Mouse (Mus musculus): ENCODE measurements around the gene T. TPM values are rescaled to one million over a fixed set of nuclear protein-coding genes. Genes with fewer than 3 reads are reported as not detected.

Gene T
- total RNA-seq, 1 experiment from 2014 or later = not detected

DNA sequence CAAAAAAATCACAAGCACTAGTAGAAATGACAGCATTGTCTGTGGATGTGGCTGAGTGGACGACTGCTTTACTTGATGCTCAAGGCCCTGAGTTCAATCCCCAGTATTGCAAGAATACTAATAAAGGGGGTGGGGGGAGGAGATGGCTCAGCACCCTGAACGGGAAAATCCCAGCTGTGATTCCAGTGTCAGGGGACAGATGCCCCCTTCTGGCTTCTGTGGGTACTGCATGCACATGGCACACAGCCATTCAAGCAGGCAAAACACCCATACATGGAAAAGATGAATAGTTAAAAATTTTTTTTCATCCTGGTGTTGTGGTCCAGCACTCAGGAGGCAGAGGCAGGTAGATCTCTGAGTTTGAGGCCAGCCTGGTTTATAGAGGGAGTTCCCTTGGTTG lies 10.9 kb upstream of the T start:
- ATAC-seq (replicated peaks in 1 of 2; ENCODE audit: insufficient read depth in 1 of 2, low FRiP score in 2 of 2, low TSS enrichment in 1 of 2, low read depth in 1 of 2, poor library complexity in 2 of 2, severe bottlenecking in 2 of 2) = no peak

DNA sequence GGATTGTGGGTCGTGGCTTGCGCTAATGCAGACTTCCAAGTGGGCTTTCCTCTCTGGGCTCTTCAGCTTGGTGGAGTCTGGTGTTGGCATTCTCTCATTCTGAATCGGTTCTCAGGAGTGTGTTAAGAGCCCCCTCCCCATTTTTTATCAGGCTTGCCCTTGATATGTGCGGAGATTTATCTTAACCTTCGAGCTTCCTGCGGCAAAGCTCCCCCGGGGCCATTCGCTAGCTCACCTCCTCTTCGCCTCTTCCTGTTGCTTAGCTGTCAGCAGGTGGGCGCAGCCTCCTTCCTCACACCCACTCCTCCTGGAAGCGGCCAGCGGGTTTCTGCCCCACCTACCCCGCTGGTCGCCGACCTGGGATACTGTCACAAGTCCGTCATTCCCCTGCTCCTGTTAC lies 4.8 kb upstream of the T start:
- ATAC-seq (replicated peaks in 1 of 2; ENCODE audit: insufficient read depth in 1 of 2, low FRiP score in 2 of 2, low TSS enrichment in 1 of 2, low read depth in 1 of 2, poor library complexity in 2 of 2, severe bottlenecking in 2 of 2) = 0 out of 4 replicates have a peak, but pooled peaks of 1 of the 2 experiments have one; percentile 20

DNA sequence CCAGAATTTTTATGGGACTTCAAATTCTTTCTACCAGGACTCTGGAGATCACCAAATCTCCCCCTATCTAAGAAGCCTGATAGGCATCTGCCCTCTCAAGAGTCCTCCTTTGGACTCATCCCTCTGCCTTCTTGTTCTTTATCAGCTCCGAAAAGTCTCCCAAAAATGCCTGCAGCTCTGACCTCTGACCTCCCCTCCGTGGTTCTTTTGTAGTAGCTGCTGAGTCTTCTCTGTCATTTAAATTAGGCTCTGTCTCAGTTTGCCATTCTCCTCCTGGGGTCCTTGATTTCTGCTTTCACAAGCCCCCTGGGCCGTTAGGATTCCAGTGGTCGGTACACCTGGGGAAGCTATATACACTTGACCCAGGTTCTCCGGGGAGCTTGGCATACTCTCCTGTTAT lies 4.3 kb upstream of the T start:
- ATAC-seq (replicated peaks in 1 of 2; ENCODE audit: insufficient read depth in 1 of 2, low FRiP score in 2 of 2, low TSS enrichment in 1 of 2, low read depth in 1 of 2, poor library complexity in 2 of 2, severe bottlenecking in 2 of 2) = no peak

DNA sequence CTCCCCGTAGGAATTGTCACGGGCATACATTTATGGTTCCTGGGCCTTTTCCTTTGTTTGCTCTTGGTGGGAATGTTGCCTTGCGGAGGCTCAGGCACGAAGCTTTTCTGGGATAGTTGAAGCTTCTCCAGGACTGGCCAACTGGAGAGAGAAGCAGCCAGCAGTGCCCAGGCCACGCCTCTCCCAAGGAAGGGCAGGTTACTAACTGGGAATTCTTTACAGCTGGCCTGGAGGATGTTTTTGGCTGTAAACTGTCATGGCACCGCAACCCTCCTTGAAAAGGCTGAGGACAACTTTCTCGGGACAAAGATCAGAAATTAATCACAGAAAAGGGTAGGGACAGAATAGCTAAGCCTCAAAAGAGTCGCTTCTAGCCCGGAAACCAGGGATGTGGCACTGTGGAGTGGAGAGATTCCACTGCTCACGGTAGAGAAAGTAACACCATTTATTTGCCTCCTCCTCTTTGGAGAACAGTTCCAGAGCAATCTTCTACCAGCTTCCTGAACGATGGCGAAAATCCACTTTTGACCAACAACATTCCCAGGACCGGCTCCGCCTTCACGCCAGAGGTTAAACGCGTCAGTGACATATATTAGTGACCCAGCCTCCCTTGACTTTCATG lies 1.9 kb upstream of the T start:
- no peak for ATAC-seq (replicated peaks in 1 of 2; ENCODE audit: insufficient read depth in 1 of 2, low FRiP score in 2 of 2, low TSS enrichment in 1 of 2, low read depth in 1 of 2, poor library complexity in 2 of 2, severe bottlenecking in 2 of 2)

DNA sequence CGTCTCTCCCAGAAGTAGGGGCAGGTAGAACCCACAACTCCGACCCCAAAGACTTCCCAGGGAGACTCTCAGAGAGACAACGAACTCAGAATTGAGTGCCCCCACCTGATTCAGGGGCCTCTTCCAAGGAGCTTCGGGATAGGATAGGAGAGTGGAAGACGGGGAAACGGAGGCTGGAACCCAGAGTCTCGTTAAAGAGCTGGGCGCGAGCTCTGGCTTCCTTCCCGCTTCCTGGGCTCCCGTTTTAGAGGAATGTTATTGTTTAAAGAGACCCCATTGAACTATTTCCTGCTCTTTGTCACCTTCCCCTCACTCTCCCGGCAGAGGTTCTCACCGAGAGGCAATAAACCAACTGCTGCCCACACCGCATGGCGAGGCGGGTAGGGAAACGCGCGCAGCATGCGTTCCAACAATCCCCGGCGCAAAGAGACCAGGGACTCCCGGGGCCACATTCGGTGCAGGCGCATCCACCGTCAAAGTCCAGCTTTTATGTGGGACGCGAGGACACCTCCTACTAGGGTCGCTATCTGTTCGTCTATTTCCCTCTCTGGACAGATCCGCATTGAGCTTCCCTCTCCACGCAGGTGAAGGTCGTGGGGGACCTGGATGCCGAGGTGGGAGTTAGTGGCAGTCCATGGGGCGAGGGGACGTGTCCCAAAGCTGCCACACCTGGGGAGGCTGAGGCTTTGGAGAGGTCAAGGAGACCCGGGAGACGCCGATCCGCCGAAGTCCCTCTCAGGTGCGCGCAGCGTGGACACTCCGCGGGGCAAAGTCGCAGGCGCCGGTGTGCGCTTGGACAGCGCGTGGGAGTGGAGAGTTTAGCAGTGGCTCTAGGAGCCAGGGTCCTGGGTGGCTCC lies 874 bp upstream of the T start:
- ATAC-seq (replicated peaks in 1 of 2; ENCODE audit: insufficient read depth in 1 of 2, low FRiP score in 2 of 2, low TSS enrichment in 1 of 2, low read depth in 1 of 2, poor library complexity in 2 of 2, severe bottlenecking in 2 of 2) = no peak

DNA sequence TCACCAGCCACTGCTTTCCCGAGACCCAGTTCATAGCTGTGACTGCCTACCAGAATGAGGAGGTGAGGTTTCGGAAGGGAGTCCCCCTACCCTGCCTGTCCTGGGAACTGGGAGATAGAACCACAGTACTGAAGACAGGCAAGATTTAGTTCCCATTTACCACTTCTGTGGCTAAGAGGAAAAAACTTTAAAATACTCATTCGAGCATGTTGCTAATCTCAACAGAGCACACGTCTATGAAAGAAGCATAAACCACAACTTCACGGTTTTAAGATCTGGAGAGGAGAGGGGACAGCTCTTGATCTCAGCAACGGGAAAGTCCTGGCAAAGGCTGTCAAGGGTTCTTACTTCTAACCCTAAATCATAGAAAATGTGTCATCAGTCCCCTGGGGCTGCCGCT lies 2.0 kb downstream of the T start:
- peak; percentile 18 to 53; a peak in 2 of 4 replicates for ATAC-seq (replicated peaks in 1 of 2; ENCODE audit: insufficient read depth in 1 of 2, low FRiP score in 2 of 2, low TSS enrichment in 1 of 2, low read depth in 1 of 2, poor library complexity in 2 of 2, severe bottlenecking in 2 of 2)

DNA sequence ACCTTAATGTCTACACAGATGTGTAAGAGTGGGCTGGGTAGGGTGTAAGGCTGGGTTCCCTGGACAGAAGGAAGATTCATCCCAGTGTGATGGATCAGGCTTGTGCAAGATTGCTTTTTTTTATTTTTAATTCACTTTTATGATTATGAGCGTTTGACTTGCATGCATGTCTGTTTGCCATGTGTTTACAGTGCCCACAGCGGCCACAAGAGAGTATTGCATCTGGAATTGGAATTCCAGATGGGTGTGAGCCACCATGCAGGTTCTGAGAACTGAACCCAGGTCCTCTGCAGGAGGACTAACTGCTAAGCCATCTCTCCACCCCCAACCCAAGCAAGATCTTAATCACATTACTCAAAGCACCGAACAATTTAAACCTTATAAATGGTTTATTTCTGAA lies 9.8 kb downstream of the T start:
- ATAC-seq (replicated peaks in 1 of 2; ENCODE audit: insufficient read depth in 1 of 2, low FRiP score in 2 of 2, low TSS enrichment in 1 of 2, low read depth in 1 of 2, poor library complexity in 2 of 2, severe bottlenecking in 2 of 2) = peak in 1 of 2 experiments; percentile 22; a peak in 1 of 4 replicates

DNA sequence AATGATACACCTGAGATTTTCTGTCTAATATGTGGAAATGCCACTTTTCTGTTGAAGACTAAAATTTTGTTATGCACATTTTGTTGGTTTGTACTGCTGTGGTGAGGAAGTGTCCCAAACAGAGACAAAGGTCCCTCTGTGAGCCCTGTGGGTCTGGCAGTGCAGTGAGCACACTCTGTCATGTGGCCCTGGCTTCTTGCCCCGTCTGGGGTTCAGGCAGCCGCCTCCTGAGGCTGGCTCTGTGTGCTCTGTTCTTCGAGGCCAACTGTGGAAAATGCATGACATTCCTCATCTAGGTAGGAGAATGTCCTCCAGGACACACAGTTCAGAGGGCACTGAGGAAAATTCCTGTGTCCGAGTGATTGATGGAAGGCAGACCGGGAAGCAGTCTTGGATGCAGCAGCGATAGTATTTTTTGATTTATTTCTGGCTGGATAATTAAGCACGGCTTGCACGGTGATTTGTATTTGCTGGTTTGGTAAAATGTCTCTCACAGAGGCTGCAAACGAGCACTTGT lies 13.5 kb downstream of the T start:
- no peak for ATAC-seq (replicated peaks in 1 of 2; ENCODE audit: insufficient read depth in 1 of 2, low FRiP score in 2 of 2, low TSS enrichment in 1 of 2, low read depth in 1 of 2, poor library complexity in 2 of 2, severe bottlenecking in 2 of 2)

DNA sequence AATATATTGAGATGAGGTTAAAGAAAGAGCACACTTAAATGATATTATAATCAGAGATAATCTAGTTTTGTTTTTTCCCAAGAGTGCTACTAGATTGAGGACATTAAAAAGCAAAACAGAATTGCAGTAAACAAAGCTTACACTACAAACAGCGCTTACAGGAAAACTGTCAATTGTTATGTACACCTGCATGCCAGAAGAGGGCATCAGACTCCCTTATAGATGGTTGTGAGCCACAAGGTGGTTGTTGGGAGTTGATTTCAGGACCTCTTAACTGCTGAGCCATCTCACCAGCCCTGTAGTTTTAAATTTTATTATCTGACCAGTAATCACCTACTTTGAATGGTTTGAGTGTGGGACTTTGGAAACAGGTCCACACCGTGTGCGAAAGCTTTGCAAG lies 14.1 kb downstream of the T start:
- no peak for ATAC-seq (replicated peaks in 1 of 2; ENCODE audit: insufficient read depth in 1 of 2, low FRiP score in 2 of 2, low TSS enrichment in 1 of 2, low read depth in 1 of 2, poor library complexity in 2 of 2, severe bottlenecking in 2 of 2)

DNA sequence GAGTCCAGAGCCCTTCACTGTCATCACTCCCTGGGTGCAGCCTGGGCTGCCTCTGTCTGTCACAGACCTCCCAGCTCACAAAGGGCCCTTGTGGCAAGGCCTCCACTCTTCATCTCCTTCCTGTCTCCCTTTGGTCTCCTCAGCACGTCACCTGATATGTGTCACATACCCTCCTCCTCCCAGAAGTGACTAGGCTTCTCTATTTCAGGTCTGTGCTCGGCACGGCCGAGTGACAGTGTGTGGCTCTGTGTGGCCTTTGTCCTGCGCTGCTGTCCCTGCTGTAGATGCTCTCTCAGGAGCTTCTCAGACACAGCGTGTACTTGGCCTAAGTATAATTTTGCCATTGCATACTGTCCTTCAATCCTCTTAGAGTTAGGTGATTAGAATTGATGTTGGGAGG lies 21.0 kb downstream of the T start:
- ATAC-seq (replicated peaks in 1 of 2; ENCODE audit: insufficient read depth in 1 of 2, low FRiP score in 2 of 2, low TSS enrichment in 1 of 2, low read depth in 1 of 2, poor library complexity in 2 of 2, severe bottlenecking in 2 of 2) = peak; percentile 53 to 56; a peak in 3 of 4 replicates

DNA sequence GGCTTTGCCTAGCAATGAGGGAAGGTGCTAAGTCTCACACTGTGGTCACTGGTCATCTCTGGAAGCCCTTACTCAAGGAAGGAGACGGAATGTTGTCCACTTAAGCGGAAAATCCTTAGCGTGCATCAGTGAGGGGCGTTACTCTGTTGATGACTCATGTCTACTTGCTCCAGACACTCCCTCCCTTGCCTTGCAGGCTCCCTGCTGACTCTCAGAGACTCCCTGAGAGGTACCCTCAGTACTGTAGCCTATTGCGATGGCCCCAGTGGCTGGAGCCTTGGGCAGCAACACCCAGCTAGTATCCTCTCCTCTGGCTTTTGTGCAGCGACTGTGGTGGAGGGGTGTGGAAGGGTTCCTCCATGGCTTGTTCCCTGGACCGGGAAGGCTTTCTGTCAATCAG lies 21.4 kb downstream of the T start:
- no peak for ATAC-seq (replicated peaks in 1 of 2; ENCODE audit: insufficient read depth in 1 of 2, low FRiP score in 2 of 2, low TSS enrichment in 1 of 2, low read depth in 1 of 2, poor library complexity in 2 of 2, severe bottlenecking in 2 of 2)

DNA sequence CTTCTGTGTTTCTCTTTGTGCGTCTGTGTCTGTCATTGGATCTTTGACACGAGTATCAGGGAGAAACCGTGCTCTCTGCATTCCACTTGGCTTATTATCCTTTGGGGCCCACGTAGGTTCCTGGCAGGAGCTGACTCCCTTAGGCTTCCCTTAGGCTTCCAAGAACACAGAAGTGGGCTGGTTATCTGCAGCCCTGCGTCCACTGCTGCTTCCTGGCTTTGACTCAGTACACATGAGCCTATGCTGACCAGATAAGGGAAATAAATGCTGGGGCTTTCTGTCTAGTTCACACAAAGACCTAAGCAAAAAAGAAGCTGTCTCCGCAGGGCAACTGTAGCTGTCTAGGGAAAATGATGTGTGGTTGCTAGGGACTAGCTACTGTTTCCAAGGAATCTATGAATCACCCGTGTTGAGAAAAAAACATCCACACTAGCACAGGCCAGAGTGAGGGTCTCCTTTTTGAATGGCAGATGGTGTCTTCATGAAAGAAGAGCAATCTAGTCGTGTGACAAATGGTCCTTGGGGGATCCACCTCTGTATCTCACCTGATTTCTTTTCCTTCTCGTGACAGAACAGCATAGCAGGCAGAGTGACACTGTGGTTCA lies 22.7 kb downstream of the T start:
- no peak for ATAC-seq (replicated peaks in 1 of 2; ENCODE audit: insufficient read depth in 1 of 2, low FRiP score in 2 of 2, low TSS enrichment in 1 of 2, low read depth in 1 of 2, poor library complexity in 2 of 2, severe bottlenecking in 2 of 2)

DNA sequence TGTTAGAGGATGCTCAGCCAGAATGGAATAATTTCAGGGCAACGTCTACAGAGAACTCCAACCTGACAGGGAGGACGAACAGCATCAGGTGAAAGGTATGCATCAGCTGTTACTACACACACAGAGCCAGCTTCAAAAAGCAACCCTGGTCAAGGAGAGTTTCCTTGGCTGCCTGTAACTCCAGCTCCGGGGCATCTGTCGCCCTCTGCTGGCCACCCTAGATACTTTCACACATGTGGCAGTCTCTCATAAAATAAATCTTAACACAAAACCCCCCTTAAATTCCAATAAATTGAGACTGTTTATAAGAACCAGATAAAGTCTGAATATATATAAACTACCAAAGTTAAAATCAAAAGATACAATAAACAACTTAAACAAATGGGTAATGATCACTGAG lies 27.3 kb downstream of the T start:
- 0 out of 4 replicates have a peak, but pooled peaks of 1 of the 2 experiments have one; percentile 32 for ATAC-seq (replicated peaks in 1 of 2; ENCODE audit: insufficient read depth in 1 of 2, low FRiP score in 2 of 2, low TSS enrichment in 1 of 2, low read depth in 1 of 2, poor library complexity in 2 of 2, severe bottlenecking in 2 of 2)

DNA sequence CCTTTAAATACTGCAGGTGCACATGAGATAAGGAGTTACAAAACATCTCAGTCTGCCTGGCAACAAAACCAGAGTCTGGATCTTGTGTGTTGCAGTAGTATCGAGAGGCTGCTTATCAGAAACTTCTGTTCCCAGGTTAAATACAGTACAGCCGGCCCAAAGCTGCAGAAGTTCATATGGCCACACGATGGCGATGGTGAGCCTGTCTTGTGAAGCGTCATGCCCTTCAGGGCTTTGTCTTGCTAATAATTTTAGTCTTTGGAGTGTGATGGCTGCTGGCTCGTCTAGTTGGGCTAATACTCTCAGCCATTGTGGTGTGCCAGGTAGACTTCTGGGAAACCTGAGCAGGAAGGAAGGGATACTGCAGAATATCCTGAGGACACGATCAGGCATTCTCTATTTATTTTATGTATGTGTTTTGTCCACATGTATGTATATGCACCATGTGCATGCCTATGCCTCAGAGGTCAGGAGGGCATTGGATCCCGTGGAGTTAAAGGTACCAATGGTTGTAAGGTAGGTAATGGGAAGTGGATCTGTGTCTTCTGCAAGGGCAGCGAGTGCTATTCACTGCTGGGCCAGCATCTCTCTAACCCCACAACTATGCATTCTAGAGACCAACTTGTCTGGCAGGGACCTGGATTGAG lies 29.4 kb downstream of the T start:
- ATAC-seq (replicated peaks in 1 of 2; ENCODE audit: insufficient read depth in 1 of 2, low FRiP score in 2 of 2, low TSS enrichment in 1 of 2, low read depth in 1 of 2, poor library complexity in 2 of 2, severe bottlenecking in 2 of 2) = peak; percentile 80 to 85

DNA sequence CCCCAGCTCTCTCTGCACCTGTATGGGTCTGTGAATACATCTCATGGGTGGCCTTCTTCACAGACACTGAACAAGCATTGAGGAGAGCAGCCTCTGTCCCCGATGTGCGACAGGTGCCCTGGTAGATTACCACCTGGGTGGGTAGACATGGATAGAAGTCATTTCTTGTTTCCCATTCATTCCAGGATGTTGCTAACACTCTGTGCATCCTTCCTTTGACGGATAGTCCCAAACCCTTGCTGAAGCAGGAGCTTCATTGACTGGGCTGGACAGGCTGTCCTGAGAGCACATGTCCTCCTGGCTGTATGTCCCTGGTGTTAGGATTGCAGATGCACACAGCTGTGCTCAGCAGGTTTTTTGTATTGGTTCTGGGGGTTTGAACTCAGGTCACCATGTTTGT lies 33.5 kb downstream of the T start:
- no peak for ATAC-seq (replicated peaks in 1 of 2; ENCODE audit: insufficient read depth in 1 of 2, low FRiP score in 2 of 2, low TSS enrichment in 1 of 2, low read depth in 1 of 2, poor library complexity in 2 of 2, severe bottlenecking in 2 of 2)

DNA sequence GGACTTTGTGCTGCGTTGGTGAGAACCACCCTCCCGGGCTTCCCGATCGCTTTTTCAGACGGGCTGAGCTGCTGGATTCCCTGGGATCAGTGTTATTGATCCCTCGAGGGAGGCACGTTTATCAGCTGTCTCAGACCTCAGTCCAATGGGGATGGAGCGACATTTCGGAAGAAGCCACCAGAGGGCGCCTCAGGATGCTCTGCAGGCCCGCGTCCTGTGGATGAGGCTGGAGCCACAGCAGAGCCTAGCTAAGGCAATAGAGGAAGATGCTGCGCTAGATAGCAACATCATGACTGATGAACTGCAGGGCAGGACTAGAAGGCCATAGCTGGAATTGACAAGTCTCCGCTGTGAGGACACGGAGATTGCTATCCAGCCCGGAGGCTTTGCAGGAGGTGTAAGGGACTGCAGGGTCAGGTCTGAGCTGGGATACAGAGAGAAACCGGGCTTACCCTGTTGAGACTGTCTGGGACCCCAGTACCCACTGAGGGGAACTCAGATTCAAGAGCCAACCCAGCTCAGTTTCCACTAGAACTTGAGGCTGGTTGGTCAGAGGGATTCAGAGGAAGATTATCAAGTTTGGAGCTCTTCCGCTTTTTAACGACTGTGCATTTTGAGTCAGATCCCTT lies 34.6 kb downstream of the T start:
- peak; percentile 84 to 93 for ATAC-seq (replicated peaks in 1 of 2; ENCODE audit: insufficient read depth in 1 of 2, low FRiP score in 2 of 2, low TSS enrichment in 1 of 2, low read depth in 1 of 2, poor library complexity in 2 of 2, severe bottlenecking in 2 of 2)

DNA sequence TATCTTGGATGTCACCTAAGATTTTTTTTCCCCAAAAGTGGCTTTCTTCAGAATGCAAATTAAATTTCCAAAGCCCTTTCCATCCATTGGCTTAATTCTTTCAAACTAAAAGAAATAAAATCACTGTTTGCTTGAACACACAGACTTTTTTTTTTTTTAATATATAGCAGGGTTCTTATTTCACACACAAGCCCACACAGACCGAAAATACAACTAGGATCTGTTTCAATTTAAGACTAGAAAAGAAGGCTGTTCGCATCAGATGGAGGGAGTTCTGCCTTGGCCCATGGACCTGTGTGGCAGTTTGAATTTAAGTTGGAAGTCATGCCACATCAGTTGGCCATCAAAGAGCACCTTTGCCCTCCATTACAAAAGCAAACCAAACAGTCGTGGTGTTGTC lies 44.3 kb downstream of the T start:
- ATAC-seq (replicated peaks in 1 of 2; ENCODE audit: insufficient read depth in 1 of 2, low FRiP score in 2 of 2, low TSS enrichment in 1 of 2, low read depth in 1 of 2, poor library complexity in 2 of 2, severe bottlenecking in 2 of 2) = no peak

Data from hematopoietic stem cell, adult 5-6 weeks (primary cell).